Mouse (Mus musculus) thymus, postnatal 0 days (tissue): ENCODE measurements around the gene Crtc3. TPM values are rescaled to one million over a fixed set of nuclear protein-coding genes. Genes with fewer than 3 reads are reported as not detected.
A peak's percentile ranks its signal among the peaks of the same experiment; 100 is the strongest.

Source experiments
- DNase-seq: peaks from one replicate; pipeline ENCODE4 v3.0.0-alpha.2; 2015; ENCODE audit warnings: low spot score
- polyA plus RNA-seq: library from polyadenylated mRNA; unstranded; fragments of >200 nt; fragmentation: Nextera tagmentation; extraction: Ambion mirVana; gene quantifications from 2 replicates; pipeline ENCODE4 v1.2.1, GENCODE M21; 2015

Gene Crtc3
- polyA plus RNA-seq, 1 experiment from 2014 or later = 19.0 TPM

DNA sequence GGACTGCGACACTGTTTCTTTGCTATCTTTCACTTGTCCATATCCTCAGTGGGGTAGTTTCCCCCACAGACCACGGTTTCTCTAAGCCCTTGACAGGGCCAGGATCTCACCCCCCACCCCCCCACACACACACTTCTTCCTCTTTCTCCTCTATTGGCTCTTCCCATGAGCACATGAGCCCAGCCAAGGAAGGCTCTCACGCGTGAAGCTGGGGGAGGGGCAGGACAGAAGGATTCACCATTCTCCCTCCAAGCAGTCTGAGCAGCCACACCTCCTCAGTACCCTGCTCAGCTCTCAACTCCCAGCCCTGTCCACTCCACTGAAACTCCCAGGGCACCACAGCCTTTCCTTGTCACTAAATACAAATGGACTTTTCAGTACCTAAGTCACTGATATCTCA, 47.2 kb downstream of the Crtc3 start:
- DNase-seq = peak; percentile 33

DNA sequence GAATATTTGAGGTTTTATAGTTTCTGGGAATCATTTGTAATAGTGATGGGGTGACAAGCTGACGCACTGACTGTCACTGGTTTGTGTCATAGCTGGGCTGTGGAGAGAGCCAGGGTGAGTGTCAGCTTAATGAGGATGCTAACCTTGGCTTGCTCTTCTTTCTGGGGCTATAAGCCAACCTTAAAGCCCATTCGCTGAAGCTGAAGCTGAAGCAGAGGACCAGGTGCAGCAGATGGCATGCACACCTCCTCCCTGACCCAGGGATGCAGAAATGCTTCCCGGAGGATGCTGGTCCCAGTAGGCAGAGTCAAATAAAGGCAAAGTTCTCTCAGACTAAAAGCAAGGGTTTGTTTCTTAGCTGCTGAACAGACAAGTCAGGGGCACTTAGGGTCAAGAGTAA, 48.7 kb downstream of the Crtc3 start:
- DNase-seq = no peak

DNA sequence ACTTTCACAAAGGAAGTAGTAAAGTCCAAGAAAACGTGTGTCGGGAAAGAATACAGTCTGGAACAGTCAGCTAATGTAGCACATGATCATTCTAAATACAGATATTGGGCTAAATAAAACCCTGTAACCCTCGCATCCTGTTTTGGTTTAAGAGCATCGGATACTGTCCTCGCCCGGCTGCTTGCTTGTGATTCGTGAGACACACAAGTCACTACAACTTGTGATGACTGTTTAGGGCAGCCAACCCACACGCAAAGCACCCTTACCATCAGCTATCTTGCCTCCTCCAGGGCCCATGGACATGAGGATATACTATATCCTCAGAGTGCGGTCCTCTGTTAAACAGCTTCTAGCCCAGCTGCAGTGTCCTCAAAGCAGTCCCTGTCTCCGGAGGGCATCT, 50.2 kb downstream of the Crtc3 start:
- DNase-seq = no peak

DNA sequence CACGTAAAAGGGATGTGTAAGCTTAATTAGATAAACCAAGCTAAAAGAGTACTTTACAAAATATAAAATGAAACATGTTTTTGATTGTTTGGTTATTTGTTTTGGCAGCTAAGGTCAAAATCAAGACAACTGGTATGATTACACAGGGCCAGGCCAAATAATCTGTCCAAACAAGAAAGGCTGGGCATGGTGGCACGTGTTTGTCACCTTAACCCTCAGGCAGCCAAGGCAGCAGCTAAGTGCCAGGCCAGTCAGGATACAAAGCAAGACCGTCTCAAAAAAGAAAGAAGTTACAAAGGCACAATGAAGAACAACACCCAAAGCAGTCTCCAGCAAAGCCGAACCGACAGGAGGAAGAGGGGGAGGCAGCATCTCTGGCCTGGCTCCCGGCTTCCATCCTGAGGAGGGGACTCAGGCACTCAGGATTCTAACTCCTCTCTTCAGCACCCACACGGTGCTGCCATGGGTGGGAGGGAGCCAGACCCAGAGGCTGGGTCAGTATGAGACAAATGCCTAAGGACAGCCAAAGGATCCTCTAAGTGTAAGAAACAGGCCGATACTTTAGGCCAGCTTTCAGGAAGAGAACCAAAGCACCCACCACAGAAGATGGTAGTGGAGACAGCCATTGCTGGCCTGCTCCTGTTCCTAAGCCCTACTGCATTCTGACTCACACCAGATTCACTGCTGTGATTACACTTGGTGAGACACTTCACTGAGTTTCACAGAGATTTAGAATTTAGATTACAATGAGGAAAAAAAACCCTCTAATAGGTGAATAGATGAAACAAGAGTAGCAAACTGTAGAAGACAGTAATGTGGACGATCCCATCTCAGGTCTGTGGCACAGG, 51.5 kb downstream of the Crtc3 start:
- no peak for DNase-seq

DNA sequence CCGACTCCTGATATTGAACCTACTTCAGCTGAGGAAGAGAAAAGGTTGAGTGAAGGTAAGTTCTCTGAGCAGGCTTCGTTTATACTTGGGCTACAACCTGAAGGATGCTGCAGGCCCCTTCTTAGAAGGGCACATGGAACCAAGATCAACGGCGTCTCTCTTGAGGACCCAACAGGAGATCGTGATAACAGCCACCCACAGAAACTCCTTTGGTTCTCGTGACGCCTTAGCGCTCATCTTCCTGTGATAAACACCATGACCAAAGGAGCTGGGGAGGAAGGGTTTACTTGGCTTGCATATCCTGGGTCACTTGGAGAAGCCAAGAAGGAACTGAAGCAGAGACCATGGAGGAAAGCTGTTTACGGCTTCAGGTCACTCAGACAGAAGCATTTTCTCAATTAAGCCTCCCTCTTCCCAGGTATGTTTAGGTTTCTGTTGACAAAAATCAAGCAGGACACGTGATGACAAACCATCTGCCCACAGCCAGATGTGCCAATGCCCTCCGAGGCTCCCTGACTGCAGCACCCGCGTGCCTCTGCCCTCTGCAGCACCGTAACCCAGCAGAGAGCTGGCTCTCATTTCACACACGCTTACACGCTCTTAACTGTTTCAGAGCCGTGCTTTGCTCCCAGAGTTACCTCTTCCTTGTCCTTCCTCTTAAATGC, 52.3 kb downstream of the Crtc3 start:
- DNase-seq = peak; percentile 51

DNA sequence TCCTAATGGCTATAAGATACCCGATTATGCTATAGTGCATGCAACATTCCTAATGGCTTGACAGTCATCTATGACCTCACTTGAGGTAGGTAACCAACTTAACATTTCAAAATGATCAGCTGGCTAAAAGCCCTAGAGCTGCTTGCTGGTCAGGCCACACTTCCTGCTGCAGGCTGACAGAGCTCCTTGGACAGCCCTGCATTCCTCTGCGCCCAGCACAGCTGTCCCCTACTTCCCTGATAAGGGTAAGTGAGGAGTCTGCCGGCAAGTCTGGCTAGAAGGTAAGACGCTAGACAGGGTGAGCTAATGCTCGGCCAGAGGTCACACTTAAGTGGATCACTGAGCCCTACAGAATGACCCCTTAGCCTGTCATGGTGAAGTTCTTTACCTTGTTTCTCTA, 52.8 kb downstream of the Crtc3 start:
- DNase-seq = no peak

DNA sequence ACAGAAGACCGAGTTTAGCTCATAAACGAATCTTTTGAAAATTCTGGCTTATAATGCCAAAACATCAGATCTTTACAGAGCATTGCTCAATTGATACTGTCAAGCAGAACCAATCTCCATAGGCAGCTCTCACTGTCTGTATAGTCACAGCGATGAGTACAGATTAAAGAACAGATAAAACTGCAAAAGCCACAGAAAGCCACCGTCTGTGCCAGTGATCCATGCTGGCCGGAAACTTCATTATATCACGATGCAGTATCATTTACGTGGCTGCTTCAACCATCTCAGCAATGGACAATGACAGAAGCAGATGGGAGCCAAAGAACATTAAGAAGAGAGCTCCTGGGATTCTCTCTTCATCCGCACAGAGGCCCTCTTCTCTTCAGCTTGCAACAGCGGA, 53.9 kb downstream of the Crtc3 start:
- peak; percentile 35 for DNase-seq

DNA sequence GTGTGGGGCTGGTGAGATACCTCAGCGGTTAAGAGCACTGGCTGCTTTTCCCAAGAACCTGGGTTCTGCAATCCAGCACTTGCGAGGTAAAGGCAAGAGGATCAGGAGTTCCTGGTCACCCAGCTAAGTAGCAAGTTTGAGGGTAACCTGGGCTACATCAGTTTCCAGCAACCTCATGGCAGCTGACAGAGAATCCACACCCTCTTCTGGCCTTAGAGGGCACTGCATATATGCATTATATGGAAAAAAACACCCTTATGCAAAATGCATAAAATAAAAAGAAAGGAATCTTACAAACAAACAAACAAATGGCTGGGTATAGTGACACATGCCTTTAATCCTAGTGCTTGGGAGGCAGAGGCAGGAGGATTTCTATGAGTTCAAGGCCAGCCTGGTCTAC, 55.0 kb downstream of the Crtc3 start:
- no peak for DNase-seq

DNA sequence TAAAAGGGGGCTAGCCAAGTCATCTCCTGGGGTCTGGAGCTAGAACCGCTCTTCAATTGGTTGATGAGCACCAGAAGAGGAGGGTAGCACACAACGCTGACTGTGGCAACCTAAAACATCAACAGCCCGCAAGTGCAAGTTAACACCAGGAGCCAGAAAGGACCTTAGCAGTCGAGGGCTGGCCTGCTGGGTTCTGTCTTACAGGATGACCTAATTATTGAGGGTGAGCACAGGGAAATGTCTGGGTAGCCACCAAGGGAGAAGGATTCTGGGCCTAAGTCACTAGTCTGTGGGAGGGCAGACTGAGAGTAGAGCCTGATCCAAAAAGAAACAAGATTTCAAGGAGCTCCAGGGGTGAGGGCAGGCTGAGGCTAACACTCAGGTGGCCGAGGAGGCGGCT, 56.7 kb downstream of the Crtc3 start:
- DNase-seq = no peak

DNA sequence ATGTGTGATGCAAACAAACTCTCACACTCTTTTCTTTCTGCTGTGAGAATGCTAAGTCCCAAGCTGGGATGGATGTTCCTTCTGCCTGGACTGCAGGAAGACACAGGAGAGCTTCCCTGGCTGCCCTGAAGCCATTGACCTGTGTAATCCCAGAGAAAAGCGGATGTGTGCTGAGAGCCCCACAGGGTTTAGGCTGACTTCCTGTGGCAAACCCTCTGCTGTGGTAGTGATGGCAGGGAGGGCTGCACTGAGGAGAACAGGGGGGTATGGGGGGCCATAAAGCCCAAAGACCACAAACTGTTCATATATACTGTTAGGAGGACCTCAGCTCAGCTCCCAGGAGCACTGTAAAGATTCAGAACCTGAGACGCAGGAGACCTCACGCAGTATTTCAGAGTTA, 57.3 kb downstream of the Crtc3 start:
- DNase-seq = peak; percentile 54

DNA sequence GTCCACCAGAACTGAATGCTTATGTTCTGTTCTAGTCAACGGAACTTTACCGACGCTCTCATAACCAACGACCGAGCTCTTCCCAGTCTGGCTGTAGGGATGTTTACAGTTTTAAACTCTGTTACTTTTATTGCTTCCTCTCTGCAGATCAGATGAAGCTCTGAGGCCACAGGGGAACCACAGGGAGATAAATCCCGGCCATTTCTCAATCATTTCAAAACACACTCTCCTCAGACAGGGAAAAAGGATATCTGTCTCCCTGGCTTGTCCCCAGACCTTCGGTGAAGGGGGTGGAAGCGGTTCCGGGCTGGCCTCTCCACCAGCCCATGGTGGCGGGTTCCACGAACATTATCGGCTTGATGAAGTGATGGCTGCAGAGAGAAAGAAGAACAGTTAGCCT, 59.3 kb downstream of the Crtc3 start:
- no peak for DNase-seq

DNA sequence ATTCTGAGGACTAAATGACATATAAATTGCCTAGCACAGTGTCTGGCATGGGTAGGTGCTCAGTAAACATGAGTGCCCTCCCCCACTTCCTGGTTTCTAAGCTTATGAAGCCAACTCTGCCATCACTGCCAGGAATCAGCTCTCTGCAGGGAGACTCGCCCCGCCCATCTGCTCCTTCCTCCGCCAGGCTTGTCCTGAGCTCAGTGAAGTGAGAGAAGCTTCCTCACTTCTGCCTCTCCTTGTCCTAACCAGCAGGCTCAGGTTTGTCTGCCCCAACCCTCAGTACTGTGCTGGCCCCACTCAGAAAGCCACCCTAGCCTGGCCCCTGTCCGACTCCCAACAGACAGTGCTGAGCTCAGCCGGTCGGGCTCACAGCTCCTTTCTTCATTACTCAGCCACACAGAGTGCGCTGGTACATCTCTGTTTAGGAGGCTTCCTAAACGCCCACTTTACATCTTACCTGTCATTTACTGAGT, 59.9 kb downstream of the Crtc3 start:
- DNase-seq = peak; percentile 77

DNA sequence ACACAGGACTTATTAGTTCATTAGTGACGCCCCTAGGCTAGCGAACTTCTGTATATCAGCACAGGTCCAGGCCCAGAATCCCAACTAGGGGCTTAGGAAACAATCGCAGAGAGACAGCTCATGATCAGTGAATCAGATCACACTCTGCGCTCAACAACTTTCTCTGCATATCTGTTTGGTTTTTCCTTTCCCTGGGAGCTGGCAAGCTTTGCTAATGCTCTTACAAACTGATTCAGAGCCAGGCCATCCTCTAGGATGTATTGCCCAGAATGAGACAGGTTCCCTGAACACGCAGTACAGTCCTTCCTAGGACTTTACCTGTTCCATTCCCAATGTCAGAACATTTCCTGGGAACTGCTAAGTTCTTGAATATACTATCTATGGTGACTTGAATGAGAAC, 61.7 kb downstream of the Crtc3 start:
- DNase-seq = no peak

DNA sequence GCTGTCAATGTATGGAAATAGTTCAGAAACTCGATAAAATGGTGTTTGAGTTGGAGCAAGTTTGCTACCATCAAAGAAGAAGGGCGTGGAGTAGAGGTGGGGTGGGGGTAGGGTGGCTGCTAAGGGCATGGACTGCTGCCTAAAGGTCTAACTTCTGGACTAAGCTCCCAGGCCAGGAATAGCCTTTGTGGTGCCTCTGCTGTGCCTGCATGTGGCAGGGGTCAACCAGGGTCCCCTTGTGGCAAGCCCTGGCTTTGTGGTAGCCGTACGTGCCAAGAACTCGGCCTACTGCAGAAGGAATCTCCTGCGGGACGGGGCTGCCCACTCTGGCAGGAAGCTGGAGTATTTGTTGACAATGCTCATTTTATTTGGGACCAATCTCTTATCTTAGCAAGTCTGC, 62.8 kb downstream of the Crtc3 start:
- DNase-seq = no peak

DNA sequence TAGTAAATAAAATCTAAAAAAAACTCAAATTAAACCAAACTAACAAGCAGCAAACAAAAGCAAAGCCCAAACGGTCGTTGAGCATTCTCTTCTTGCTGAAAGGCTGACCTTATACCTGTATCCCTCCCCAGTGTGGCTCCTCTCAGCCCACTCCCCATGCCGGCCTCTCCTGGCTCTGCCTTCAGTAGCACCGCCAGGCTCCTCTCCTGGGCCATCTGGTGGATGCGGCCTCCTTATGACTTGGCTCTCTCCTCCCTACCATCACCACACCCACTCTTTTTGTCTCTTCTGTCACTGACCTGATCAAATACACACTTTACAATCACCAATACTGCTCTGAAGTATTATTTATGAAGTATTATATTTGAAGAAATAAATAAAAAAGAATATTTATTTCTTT, 65.4 kb downstream of the Crtc3 start:
- DNase-seq = no peak

DNA sequence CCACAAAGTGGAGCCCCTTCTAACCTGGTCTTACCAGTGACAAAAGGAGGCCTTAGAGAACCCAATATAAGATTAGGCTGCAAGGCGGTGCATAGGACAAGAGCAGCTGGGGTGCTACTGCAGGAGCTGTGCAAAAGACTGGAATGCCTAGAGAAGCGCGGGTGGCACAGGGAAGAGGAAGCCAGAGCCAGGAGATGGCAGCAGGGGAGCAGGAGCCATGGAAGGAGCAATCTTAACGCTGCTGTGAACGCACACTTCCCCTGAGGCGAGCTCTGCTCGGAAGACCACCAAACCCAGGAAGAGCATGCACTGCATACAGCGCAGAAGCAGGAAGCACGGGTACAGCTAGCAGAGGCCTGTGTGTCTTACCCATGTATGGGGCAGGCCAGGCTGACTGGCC, 72.6 kb downstream of the Crtc3 start:
- DNase-seq = no peak

DNA sequence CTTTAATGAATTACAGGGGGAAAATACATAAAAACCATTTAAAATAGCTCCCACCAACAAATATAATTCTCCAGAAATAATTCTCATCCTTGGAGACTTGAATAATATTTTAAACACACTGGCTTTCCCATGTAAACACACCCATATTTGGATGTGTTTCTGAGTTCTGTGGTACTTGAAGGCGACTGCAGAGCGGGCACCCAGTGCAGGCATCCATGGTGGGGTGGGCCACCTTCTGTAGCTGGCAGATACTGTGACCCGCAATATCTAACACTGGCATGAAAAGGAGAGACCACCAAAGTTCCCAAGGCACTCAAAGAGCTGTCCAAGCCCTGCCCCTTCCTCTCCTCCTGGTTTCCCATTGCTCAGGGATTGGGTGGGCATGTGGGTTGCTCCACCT, 74.6 kb downstream of the Crtc3 start:
- no peak for DNase-seq

DNA sequence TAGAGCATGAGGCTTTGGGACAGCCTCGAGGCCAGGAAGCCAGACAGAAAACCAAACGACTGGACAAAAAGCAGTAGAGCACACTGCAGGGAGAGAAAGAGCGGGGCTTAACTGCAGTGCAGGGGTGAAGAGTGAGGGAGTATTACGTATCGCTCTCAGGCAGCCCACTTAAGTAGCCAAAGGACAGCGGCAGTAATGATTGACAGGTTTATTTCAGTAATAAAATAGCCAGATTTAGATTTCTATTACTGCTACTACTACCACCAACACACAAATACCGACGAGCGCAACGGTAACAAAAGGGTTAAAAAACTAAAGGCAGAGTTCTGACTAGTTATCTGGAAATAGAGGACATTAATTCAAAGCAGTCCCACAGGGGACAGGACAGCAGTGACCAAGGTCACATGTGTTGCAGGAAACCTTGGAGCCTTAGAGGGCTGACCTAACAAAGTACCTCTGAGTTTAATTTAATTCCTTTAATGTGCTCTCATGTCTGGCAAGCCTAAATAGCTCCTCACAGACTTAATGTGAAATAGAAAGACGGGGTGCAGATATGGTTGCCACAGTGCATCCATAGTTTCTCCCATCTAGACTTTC, 76.4 kb downstream of the Crtc3 start:
- no peak for DNase-seq

DNA sequence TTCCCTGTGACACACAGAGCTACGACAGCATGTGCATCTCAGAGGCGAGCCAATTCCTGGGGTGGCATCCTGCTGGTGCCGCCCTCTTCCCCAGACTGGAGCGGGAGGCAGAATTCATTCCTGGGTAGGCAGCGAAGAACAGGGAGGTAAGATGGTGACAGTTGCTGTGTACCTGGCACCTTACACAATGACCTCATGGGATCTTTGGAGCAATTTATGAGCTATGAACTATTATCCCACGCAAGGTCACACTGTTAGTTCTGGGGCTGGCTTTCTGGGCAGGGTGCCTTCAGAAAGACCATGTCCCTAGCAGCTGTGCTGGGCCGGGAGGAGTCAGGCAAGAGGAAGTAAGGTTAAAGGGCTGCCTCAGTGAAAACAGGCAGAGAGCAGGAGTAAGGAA, 77.0 kb downstream of the Crtc3 start:
- no peak for DNase-seq

DNA sequence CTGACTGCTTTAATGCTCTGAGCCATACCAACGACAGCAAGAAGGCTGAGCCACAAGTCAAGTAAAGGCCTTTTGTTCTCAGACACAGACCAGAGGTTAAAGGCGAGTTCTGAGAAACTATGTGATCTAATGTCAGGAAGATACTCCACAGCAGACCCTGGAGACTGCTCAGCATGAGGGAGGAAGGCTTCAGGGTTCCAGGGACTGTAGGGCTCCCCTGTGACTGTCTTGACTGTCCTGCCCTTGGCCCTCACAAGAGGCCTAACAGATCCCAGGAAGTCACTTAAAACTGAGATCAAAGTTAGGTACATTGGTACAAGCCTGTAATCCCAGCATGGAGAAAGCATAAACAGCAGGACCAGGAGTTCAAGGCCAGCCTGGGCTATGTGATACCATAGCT, 81.2 kb downstream of the Crtc3 start:
- no peak for DNase-seq

DNA sequence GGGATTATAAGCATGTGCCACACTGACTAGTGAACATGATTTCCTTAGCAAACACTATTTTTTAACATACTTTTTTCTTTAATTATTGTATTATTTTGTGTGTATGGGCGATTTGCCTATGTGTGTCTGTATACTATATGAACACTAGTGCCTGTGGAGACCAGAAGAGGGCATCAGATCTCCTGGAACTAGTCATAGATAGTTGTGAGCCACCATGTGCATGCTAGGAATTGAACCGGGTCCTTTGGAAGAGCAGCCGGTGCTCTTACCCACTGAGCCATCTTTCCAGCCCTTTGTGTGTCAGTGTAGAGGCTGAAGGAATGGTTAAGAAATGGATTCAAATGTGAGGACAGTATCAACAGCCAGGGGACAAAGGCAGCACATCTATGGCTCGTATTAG, 82.2 kb downstream of the Crtc3 start:
- no peak for DNase-seq

DNA sequence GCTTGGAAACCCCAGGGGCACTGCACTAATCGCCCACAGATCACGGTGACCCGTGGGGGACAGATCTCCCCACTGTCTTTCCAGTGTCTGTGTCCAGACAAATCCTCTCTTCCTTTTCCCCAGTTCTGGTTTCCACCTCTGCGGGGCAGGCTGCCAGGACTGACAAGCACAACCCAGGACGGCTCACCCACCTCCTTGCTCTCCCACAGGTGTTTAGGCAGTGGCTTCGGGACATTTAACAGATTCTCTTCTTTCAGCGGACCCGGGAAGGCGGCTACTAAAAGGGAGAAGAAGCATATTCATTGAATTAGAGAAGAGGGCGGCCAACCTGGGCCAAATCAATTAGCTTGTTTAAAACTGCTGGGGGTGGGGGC, 83.1 kb downstream of the Crtc3 start:
- no peak for DNase-seq
